Mouse (Mus musculus) T-helper 2 cell (primary cell): Measurements from ENCODE around the gene Plcd1.

Experiments used
- in situ Hi-C: fragments of 300-600 bp; cut with MboI, MseI; formaldehyde crosslinking; loops from one replicate; pipeline ENCODE4 v1.15.1; 2025; ENCODE audit warnings: high pct_unique_total_duplicates

Plcd1 gene

GRCm38 (mm10) chr9:119091581-119092310 lies 1.6 kb downstream of the Plcd1 start:
- in situ Hi-C loops: no loop called here

- in situ Hi-C loops: no loop called here
Measured at GRCm38 (mm10) chr9:119090462-119090861, 2.8 kb downstream of the Plcd1 start.

GRCm38 (mm10) chr9:119089437-119089836 lies 3.9 kb downstream of the Plcd1 start:
- in situ Hi-C loops: no loop called here

GRCm38 (mm10) chr9:119088148-119088801 lies 5.0 kb downstream of the Plcd1 start:
- in situ Hi-C loops: no loop called here

- in situ Hi-C loops: no loop called here
Measured at GRCm38 (mm10) chr9:119087309-119087708, 6.0 kb downstream of the Plcd1 start.

- in situ Hi-C loops: no loop called here
Measured at GRCm38 (mm10) chr9:119086451-119086850, 6.9 kb downstream of the Plcd1 start.

- in situ Hi-C loops: no loop called here
Measured at GRCm38 (mm10) chr9:119083966-119084365, 9.3 kb downstream of the Plcd1 start.

GRCm38 (mm10) chr9:119082656-119083430 lies 10.5 kb downstream of the Plcd1 start:
- in situ Hi-C loops: no loop called here

GRCm38 (mm10) chr9:119082039-119082438 lies 11.3 kb downstream of the Plcd1 start:
- in situ Hi-C loops: no loop called here

GRCm38 (mm10) chr9:119080040-119080675 lies 13.1 kb downstream of the Plcd1 start:
- in situ Hi-C loops: no loop called here

GRCm38 (mm10) chr9:119075685-119076084 lies 17.6 kb downstream of the Plcd1 start:
- in situ Hi-C loops: no loop called here

- in situ Hi-C loops: no loop called here
Measured at GRCm38 (mm10) chr9:119073184-119073895, 20.0 kb downstream of the Plcd1 start.

GRCm38 (mm10) chr9:119071786-119072185 lies 21.5 kb downstream of the Plcd1 start:
- in situ Hi-C loops: no loop called here

GRCm38 (mm10) chr9:119070173-119070825 lies 23.0 kb downstream of the Plcd1 start:
- in situ Hi-C loops: no loop called here

- in situ Hi-C loops: loop anchor here (5.0 kb wide), 1 partner anchor 146 kb away; no protein-coding TSS in a partner anchor
Measured at GRCm38 (mm10) chr9:119068266-119068665, 25.0 kb downstream of the Plcd1 start.

GRCm38 (mm10) chr9:119067601-119068000 lies 25.7 kb downstream of the Plcd1 start:
- in situ Hi-C loops: loop anchor here (5.0 kb wide), 1 partner anchor 145 kb away; no protein-coding TSS in a partner anchor

GRCm38 (mm10) chr9:119064296-119064695 lies 29.0 kb downstream of the Plcd1 start:
- in situ Hi-C loops: no loop called here

- in situ Hi-C loops: no loop called here
Measured at GRCm38 (mm10) chr9:119063036-119063644, 30.2 kb downstream of the Plcd1 start.

- in situ Hi-C loops: no loop called here
Measured at GRCm38 (mm10) chr9:119060701-119061100, 32.6 kb downstream of the Plcd1 start.

- in situ Hi-C loops: no loop called here
Measured at GRCm38 (mm10) chr9:119058245-119058644, 35.1 kb downstream of the Plcd1 start.
